Mouse (Mus musculus) thymus, adult 2 months (tissue): ENCODE measurements around the gene Rnf180. TPM values are rescaled to one million over a fixed set of nuclear protein-coding genes. Genes with fewer than 3 reads are reported as not detected.

Experiments
- DNase-seq: peaks from one replicate; pipeline ENCODE4 v3.0.0; 2021
- H3K27ac ChIP-seq: fragments of 200-500 bp; 2 replicates; pipeline ENCODE4 v1.5.1; 2012; ENCODE audit warnings: low read length, control low read depth; ENCODE audit not compliant: control insufficient read depth, insufficient read depth
- H3K27me3 ChIP-seq: fragments of 200-500 bp; 2 replicates; pipeline ENCODE4 v1.6.1; 2012; ENCODE audit warnings: mild to moderate bottlenecking, low read length, moderate library complexity, mixed read lengths; ENCODE audit not compliant: control insufficient read depth, insufficient read depth
- H3K36me3 ChIP-seq: fragments of 200-500 bp; 2 replicates; pipeline ENCODE4 v1.6.1; 2012; ENCODE audit warnings: mild to moderate bottlenecking, low read length, moderate library complexity; ENCODE audit not compliant: control insufficient read depth, insufficient read depth
- H3K4me1 ChIP-seq: fragments of 200-500 bp; replicated peaks from 2 replicates; pipeline ENCODE4 v1.6.1; 2012; ENCODE audit warnings: low read length; ENCODE audit not compliant: control insufficient read depth, insufficient read depth
- H3K4me3 ChIP-seq: fragments of 200-500 bp; 2 replicates; pipeline ENCODE4 v1.5.1; 2012; ENCODE audit warnings: mild to moderate bottlenecking, low read length, control low read depth, moderate library complexity; ENCODE audit not compliant: control insufficient read depth, insufficient read depth
- CTCF ChIP-seq: fragments of 200-500 bp; IDR thresholded peaks from 2 replicates; pipeline ENCODE4 v1.5.1; 2012; ENCODE audit warnings: mild to moderate bottlenecking, control low read depth, low read length, moderate library complexity, borderline replicate concordance; ENCODE audit not compliant: control insufficient read depth, poor library complexity, insufficient read depth; ENCODE audit errors: extremely low read depth
- POLR2A ChIP-seq: fragments of 200-500 bp; IDR thresholded peaks from 2 replicates; pipeline ENCODE4 v1.6.1; 2012; ENCODE audit warnings: mild to moderate bottlenecking, low read length, control low read depth, moderate library complexity; ENCODE audit not compliant: control insufficient read depth, poor library complexity, insufficient read depth; ENCODE audit errors: extremely low read depth
- WGBS: fragments of 180-500 bp; shearing (Covaris S2); methylation state at CpG from one replicate; pipeline ENCODE4 v1.1.7; 2018; 5-methylcytosine and 5-hydroxymethylcytosine counted together
- polyA plus RNA-seq: library from polyadenylated mRNA; depleted of rRNA; stranded (reverse); fragments of >200 nt; gene quantifications from 2 replicates; pipeline ENCODE4 v1.2.3, GENCODE M21; 2012

Rnf180 gene
- polyA plus RNA-seq, 1 experiment = 3.4 TPM

- no peak overlapping the region for H3K27ac ChIP-seq
- H3K36me3 ChIP-seq = no peaks in the 10 kb centered on the region
- 51% methylated on average over 2 of the region's 2 CpGs for WGBS
- H3K4me1 ChIP-seq = peaks cover 16% of the 10 kb centered on the region
- no peak for DNase-seq
- H3K27me3 ChIP-seq = peaks cover 5% of the 10 kb centered on the region
- H3K4me3 ChIP-seq = no peak overlapping the region
- TF ChIP-seq POLR2A (no peak), CTCF (no peak)
Observed at GRCm38 (mm10) chr13:105290594-105290993, 4.0 kb downstream of the Rnf180 start.

DNA sequence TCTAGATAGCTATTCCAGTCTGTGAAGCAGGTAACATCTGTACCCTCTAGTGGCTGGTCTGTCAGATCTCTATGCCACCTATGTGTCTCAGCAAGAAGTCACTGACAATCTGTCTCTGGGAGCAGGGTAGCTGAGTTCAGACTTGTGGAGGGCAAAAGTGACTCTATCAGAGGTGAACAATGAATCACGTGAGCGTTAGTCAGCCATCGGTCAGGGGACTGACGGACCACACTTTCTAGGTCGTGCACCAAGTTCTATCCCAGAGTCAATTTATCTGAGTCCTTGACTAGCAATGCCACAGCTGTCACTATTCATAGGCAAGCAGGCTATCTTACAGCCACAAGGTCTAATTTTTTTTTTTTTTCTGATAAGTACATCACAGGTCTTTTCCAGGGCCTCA, 4.6 kb downstream of the Rnf180 start:
- 96% methylated on average over 5 of the region's 5 CpGs for WGBS
- no peak for DNase-seq
- H3K27ac ChIP-seq = no peak overlapping the region
- TF ChIP-seq POLR2A = no peak
- no peak for TF ChIP-seq CTCF
- H3K4me1 ChIP-seq = peaks cover 16% of the 10 kb centered on the region
- no peaks in the 10 kb centered on the region for H3K36me3 ChIP-seq
- no peak overlapping the region for H3K4me3 ChIP-seq
- peaks cover 5% of the 10 kb centered on the region for H3K27me3 ChIP-seq

GRCm38 (mm10) chr13:105279397-105280018, 15.1 kb downstream of the Rnf180 start:
- no peak for DNase-seq
- TF ChIP-seq CTCF = no peak
- no peak for TF ChIP-seq POLR2A
- 65% methylated on average over 8 of the region's 8 CpGs for WGBS
- no peaks in the 10 kb centered on the region for H3K36me3 ChIP-seq
- H3K27me3 ChIP-seq = no peaks in the 10 kb centered on the region
- H3K4me3 ChIP-seq = no peak overlapping the region
- H3K27ac ChIP-seq = no peak overlapping the region
- no peaks in the 10 kb centered on the region for H3K4me1 ChIP-seq

GRCm38 (mm10) chr13:105270394-105271094, 24.1 kb downstream of the Rnf180 start:
- Histone ChIP-seq H3K27me3 (no peaks in the 10 kb centered on the region), H3K4me1 (no peaks in the 10 kb centered on the region), H3K27ac (no peak overlapping the region), H3K4me3 (no peak overlapping the region), H3K36me3 (no peaks in the 10 kb centered on the region)
- TF ChIP-seq CTCF = no peak
- TF ChIP-seq POLR2A = no peak
- DNase-seq = no peak
- WGBS = 94% methylated on average over 8 of the region's 8 CpGs

GRCm38 (mm10) chr13:105267464-105267863, 27.2 kb downstream of the Rnf180 start:
- no peak for DNase-seq
- Histone ChIP-seq H3K4me3 (no peak overlapping the region), H3K4me1 (no peaks in the 10 kb centered on the region), H3K27ac (no peak overlapping the region), H3K27me3 (no peaks in the 10 kb centered on the region), H3K36me3 (no peaks in the 10 kb centered on the region)
- TF ChIP-seq CTCF (no peak), POLR2A (no peak)
- 91% methylated on average over 6 of the region's 6 CpGs for WGBS

GRCm38 (mm10) chr13:105266746-105267145, 27.9 kb downstream of the Rnf180 start:
- Histone ChIP-seq H3K27me3 (no peaks in the 10 kb centered on the region), H3K36me3 (no peaks in the 10 kb centered on the region), H3K4me3 (no peak overlapping the region), H3K4me1 (no peaks in the 10 kb centered on the region), H3K27ac (no peak overlapping the region)
- TF ChIP-seq CTCF (no peak), POLR2A (no peak)
- DNase-seq = peak; percentile 41
- WGBS = 6% methylated on average over 3 of the region's 3 CpGs

- Histone ChIP-seq H3K27me3 (no peaks in the 10 kb centered on the region), H3K4me3 (no peak overlapping the region), H3K36me3 (no peaks in the 10 kb centered on the region), H3K4me1 (no peaks in the 10 kb centered on the region), H3K27ac (no peak overlapping the region)
- 93% methylated on average over 4 of the region's 4 CpGs for WGBS
- TF ChIP-seq POLR2A (no peak), CTCF (no peak)
- no peak for DNase-seq
Observed at GRCm38 (mm10) chr13:105256757-105257433, 37.7 kb downstream of the Rnf180 start.
